Mouse (Mus musculus) adrenal gland (tissue): ENCODE results near the gene 4930558K02Rik.

ENCODE experiments used
- intact Hi-C: fragments of 180-260 bp; cut with DNase I; formaldehyde crosslinking; loops from one replicate; pipeline ENCODE4 v1.15.1; 2025

Gene 4930558K02Rik

DNA sequence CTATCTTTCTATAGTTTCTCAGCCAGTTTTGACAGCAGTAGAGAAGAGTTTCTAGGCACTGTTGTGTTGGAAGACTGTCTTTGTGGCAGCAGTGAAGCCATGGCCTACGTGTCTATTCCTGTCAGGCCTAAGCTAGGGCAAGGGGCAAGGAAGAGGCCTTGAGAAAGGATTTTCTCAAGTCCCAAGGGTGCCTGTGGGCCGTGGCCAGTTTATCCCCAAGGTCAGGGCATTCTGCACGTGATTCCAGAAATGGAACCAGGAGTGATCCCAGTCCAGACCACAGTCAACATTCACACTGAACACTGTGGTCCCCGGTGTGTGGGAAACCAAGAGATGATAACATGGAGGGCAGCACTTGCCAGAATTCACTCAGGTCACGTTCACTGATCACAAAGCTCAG, 23.6 kb downstream of the 4930558K02Rik start:
- intact Hi-C loops: no loop called here

DNA sequence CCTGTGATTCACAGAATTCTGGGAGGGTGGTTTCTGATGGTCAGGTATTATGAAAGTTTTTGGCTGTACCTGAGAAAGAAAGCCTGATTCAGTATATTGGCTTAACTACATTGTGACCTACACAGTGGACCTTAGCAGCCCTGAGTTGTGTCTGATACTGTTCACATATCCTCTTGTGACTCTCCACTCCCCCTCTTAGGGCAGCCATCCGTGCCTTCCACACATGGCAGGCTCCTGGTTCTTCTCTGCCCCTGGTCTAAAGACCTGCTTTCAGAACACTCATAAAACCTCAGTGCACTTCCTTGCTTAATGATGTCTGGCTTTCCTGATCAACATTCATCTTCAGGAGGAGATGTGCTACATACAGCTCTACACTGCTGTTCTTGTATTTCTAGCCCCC, 26.8 kb downstream of the 4930558K02Rik start:
- intact Hi-C loops: no loop called here

DNA sequence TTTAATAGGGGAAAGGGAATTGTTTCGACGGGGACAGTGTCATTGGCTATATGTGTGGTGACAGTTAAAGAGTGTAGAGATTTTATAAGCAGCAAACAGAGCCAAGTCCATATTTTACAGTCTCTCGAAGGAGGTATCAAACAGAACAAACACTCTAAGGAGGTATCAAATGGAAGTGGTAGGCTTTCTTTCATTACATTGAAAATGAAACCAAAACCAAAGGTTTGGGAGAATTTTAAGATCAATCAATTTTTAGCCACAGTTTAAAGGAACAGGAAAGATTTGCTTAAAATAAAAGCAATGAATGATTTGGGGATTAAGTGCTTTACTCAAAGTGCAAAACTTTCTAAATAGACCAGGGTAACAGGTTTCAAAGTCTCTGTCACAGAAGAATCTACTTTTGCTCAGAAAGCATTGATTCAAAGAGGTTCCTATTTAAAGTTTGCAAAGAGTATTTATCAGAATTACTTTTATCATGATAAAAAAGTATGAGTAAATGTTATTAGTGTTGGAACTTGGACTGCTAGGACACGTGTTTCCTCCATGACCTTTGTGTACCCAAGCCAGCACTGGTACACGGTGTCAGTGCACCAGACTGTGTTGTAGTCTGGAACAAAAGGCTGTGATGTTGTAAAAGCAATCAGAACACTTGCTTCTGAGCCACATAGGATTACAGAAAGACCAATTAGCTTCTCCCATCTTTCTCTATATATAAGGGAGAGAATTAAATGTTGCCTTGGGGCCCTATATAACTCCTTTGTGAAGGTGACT, 28.2 kb downstream of the 4930558K02Rik start:
- intact Hi-C loops: no loop called here

DNA sequence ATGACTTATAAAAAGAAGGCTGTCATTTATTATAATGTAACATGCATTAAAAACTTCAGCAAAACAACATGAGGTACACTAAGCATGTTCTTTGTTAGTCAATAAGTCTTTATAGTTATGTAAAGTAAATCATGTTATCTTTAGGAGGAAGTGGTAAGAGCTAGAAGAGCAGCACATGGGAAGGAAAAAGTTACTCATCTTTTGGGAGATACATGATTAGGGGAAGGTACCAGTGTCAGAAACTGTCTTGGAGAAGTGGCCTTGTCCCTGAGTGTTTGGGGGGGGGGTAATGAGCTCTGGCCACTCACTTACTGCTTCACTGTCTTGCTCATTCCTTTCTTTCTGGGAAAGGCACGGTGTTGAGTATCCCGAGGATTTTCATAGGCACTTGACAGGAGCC, 37.4 kb downstream of the 4930558K02Rik start:
- intact Hi-C loops: no loop called here

DNA sequence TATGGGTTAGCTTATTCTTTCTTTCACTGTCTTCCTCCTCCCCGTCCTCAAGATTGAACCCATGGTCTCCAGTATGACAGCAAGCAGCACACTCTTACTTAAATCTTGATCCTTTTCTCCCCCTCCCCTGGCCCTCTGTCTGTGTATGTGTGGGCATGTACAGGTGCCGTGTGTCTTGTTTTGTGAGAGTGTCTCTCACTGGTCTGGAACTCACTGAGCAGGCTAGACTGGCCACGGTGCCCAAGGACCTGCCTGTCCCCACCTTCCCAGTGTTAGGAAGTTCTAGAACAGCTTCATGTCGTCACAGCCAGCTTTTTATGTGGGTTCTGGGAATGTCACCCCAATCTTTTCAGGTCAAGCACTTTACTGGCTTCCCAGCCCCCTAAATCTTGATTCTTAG, 47.1 kb downstream of the 4930558K02Rik start:
- intact Hi-C loops: no loop called here

DNA sequence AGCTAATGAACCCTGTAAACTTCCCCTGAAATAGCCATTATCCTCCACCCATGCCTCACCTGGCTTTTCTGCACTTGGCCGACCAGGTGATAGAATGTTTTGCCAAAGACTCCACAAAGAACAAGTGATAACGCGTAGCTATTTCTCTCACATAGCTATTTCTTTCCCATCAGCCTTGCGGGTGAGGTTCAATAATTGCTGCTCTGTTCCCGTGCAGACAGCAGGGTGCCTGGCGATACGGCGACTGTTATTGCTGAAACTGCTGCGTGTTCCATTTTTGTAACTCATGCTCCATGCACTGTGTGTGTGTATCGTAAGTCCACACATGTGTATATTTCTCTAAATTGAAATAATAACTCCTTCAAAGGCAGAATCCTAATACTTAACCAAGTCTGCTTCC, 47.6 kb downstream of the 4930558K02Rik start:
- intact Hi-C loops: no loop called here

DNA sequence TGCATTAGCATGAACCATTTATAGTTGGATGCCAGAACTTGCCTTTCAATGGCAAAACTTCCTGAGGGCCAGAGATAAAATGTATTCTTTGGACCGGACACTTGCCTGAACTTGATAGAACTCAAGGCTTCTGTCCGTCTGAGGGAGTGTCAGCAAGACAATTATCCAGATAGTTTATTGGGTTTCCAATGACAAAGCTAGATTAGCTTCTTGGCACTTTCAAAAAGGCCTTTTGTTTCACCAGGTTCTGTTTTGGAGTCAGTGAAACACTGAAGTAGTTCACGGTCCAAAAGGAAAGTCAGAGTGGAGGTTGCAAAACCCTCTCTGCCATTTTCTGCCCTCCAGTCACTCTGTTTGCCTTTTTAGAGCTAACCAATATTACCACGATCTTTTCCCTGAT, 48.1 kb downstream of the 4930558K02Rik start:
- intact Hi-C loops: no loop called here

DNA sequence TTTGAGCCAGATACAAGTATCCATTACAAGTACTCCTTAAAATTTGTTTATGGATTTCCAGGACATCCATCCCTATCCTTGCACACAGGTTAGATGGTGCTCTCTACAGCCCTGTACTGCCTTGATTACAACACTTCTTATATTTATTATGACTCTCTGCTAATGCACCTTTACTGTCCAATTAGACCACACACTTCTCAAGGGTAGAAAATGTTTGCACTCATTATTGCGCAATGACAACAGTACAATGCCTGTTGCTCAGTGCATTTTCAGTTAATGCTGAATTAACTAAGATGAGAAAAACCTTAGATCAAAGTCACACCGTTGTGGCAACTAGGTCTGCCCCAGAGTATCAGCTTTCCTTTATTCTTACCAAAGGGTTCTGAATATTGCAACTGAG, 51.5 kb downstream of the 4930558K02Rik start:
- intact Hi-C loops: no loop called here

DNA sequence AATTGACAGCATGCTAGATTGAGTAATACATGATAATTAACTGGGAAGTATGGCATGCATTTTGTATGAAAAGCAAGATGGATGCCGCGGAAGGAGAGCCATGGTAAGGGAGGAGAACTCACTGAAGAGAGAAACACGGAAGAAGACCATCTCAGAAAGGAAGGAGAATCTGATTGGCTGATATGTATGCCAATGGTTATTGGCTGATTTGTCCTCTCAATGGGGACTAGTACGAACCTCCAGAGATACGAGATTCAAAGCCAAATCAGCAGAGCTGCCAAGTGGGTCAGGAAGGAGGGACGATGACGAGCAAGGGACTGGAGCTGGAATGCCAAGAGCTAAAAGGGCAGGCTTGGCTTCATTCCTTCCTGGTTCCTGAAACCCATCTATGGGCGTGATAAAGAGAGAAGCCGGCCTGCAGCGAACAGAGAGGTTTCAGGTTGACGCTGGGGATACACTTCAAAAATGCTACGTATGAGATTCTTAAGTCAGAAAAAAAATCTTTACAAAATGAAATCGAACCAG, 54.1 kb downstream of the 4930558K02Rik start:
- intact Hi-C loops: no loop called here

DNA sequence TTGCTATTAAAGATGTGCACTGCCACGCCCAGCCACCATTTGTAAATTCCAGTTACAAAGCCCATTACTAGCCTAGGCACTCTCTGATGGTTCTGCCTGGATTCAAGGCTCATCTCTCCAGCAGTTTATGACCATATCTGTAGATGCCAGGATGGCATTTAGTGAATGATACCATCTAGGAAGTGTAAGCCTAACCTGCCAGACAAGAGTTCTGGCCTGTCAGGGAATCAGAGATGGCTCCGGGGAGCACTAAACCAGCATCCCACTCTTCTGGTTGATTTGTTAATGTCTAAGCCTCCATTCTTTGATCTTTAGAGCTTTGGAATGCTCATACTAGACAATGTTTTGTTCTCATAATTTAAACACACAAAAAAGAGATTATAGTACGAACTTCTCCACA, 55.1 kb downstream of the 4930558K02Rik start:
- intact Hi-C loops: no loop called here

DNA sequence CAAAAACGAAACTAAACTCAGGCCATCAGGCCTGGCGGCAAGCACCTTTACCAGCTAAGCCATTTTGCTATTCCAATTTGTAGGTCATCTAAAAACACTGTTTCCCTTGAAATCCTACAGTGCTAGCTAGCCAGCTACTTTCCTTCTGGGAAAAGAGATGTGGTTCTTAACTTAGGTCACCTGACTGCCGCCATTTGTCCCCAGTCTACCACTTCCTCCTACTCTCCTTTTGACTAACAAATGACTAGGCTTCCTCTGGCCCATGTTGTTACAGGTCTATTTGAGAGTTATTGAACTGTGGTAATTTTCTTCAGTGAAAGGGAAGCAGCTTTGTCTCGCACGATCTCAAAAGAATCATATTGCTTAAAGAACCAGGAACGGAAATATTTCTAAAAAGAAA, 57.5 kb downstream of the 4930558K02Rik start:
- intact Hi-C loops: no loop called here

DNA sequence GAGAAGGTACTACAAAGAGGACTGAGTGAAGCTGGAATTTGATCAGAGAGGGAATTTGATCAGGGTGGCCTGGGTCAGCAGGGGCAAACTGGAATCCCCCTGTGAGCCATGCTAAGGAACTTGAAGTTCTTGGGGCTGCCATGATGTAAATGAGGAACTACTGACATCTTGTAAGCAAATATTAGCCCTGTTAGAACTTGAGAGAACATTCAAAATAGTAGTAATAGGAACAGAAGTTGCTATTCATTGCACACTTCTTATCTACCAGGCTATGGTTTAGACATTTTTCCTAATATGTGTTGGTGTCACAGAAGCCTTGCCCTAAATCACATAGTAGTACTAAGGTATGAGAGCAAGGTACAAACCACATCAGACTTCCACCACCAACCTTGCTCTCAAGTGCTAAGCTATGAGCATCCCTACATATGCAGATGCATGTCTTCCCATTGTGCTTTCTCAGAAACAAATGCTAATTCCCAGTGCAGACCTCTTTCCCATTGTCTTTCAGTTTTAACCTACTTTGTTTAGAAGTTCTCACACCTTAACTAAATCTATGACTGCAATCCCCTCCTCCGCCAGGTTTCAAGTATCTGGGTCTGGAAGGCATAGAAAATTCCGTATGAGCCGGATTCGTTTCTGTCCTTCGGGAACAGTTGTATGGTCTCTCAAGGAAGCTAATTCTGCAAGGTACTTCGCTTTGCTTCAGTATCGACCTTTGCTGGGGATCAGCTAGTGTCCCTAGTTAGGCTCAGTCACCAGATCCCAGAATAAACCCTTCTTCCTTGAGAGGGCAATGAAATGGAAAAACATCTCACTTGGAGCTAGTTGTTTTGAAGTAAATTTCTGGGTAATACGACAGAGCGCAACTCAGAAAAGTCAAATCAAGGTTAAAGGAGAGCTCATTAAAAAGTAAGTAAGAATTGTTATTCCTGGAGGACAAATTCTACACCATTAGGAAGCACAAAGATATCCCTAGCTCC, 58.7 kb downstream of the 4930558K02Rik start:
- intact Hi-C loops: no loop called here

DNA sequence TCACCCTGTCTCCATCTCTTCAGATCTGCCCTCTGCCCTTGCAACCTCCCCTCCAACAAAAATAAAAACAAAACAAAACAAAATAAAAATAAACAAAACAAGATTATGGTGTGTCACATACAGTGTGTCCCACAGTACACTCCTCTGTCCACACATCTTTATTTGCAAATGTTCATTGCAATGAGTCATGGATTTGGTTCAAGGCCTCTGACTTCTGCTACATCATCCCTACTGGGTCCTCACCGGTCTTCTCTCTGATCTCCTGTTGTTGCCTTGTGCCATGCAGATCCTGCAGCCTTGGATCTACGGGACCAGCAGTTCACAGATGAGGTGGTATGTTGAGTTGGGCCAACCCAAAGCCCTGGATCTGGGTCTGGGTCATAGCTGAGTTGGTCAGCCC, 59.8 kb downstream of the 4930558K02Rik start:
- intact Hi-C loops: no loop called here

DNA sequence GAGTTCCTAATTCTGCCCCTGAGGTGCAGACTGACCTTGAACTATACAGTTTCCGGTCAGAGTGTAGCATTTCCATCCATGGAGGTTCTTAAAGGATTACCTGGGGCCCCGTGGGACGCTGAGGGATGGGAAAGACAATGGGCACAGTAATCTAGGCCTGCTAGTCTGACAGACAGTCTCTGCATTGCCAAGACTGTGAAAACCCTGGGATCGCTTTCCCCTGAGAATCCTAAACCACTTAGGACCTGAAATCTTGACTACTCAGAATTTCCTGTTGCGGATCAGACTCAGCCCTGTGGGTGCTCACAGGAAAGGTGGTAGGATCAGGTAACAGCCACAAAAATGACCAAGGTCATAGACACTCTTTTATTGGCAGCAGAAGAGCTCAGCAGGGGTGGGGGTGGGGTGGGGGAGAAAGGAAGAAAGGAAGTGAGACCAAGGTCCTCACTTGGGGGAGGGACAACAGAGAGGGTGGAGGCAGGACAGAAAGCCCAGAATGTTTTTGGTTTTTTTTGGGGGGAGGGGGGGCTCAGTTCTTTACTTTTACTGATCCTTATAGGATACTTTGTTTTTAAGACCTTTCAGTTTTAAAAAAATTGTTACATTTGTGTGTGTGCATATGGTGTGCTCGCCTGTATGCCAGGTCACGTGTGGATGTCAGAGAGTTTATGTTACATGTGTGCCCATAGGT, 60.6 kb downstream of the 4930558K02Rik start:
- intact Hi-C loops: no loop called here

DNA sequence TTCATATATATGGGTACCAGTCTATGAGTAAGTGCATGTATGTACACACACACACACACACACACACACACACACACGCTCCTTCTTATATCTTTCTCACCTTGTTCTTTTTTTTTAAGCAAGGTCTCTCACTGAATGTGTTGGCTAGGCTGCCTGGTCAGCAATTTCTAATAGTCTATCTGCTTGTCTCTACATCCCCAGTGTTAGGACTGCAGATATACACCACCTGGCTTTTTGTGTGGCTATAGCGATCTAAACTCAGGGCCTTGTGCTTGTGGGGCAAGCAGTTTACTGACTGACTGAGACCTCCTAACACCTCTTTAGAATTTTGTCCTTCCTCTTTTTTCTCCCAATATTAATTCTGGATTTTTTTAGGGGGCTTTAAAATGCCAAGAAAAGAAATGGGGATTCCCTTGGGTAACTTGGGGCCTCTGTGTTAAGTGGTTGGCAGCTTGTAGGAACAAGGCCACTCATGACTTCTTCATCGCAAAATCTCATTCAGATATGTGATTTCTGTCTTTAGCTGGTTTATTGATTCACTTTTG, 61.4 kb downstream of the 4930558K02Rik start:
- intact Hi-C loops: no loop called here

DNA sequence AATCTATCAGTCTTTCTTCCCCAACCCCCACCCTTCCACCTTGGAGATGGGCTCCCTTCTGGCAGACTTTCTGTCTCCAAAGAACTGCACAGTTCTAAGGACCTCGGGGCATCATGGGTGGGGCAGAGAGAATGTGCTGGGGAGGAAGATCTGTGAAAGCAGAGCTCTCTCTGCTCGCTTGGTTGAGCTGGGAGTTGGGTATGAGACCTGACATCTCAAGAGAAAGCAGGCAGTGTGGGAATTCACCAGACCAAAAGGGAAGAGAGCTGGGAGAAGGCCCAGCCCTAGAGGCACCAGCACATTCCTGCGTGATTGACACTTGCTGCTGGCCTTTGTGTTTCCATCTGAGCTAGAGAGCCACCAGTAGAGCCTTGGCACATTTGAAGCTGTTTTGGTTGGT, 63.4 kb downstream of the 4930558K02Rik start:
- intact Hi-C loops: no loop called here

DNA sequence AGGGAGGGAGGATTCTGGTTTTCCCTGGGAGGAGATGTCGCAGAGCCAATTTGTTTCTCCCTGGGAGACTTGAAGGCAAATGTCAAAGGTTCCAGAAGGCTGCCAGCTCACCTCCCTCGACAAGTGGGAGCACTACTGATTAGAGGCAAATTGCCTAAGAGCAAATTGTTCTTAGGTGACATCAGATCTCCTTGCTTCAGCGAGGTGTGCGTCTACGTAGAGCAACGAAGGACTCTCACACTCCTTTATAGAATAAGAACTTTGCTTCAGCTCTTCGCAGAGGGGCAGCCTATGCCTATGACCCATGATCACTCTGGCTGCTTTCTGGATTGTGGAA, 65.8 kb downstream of the 4930558K02Rik start:
- intact Hi-C loops: no loop called here

DNA sequence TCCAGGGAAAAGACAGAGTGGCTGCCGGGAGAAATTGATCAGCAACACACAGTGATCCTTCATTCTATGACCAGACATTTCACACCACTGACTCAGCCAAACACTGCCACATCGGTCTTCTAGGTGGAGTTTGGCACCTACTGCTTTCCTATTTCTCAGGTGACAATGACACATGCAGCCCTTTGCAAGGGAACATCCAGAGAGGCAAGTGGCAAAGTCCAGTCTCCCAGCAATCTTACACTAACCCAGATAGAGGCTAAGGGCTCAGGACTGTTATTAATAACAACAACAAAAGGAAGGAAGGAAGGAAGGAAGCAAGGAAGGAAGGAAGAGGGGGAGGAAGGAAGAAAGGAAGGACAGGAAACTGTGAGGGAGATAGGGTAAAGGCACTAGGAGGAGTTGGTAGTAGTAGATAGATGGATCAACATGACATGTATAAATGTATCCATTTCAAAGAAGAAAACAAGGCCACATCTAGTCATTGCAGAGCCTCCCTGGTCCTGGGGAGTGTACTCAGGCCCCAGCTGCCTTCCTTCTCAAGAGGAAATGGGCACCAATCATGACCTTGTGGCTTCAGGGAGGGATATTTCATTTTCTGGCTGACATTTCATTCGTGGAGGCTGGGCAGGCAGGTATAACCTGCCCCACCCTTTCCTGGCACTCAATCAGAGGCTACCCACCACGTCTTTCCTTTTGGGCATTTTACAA, 66.3 kb downstream of the 4930558K02Rik start:
- intact Hi-C loops: no loop called here

DNA sequence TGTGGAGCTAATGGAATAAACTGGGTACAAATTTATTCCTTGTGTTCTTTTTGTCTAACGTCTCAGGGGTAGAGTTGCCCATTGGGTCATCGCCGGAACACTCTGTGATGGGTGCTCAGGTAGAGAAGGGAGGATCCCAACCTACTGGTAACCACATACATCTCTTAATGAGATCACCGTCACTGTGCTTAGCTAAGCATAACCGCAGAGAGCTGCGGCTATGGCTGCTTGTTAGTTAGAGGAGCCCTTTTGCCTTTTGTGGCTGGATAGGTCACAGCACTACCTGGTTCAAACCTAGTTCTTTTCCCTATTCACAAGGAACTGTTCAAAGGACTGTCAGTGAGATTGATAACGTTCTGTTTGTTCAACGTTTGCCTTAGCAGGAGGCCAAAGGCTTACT, 70.4 kb downstream of the 4930558K02Rik start:
- intact Hi-C loops: no loop called here

DNA sequence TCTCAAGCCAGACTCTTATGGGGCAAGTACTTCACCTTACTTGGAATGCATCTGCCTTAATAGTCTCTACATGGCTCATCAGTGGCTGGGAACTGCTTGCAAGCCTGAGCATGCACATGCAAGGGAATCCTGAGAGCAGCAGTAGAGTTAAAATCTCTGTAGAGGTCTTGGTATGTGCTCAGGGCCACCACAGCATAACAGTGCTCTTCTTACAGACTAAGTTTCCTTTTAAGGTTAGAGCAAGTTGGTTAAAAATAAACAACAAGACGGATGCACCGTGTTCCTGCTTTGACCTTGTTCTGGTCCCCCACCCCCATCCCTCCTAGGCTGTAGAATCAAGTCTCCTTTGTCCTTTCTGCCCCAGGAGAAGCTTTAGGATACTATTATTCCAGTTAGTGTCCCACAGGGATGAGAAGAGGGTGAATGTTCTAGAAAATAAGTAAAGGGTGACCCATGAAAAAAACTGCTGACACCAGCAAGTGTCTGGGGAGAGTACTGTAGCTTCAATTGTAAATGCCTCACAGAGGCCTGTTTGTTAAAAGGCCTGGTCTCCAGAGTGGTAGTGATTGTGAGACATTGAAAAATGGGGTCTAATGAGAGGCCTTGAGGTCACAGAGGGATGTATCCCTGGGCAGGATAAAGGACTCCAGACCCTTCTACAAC, 71.5 kb downstream of the 4930558K02Rik start:
- intact Hi-C loops: no loop called here
